Mouse (Mus musculus) testis, adult 2 months (tissue): ENCODE measurements around the gene Arpc3. TPM values are rescaled to one million over a fixed set of nuclear protein-coding genes. Genes with fewer than 3 reads are reported as not detected.

ENCODE experiments used
- H3K27ac ChIP-seq: fragments of 200-500 bp; 2 replicates; pipeline ENCODE4 v1.5.1; 2012; ENCODE audit warnings: low read depth, low read length; ENCODE audit not compliant: control insufficient read depth, insufficient read depth
- H3K27me3 ChIP-seq: fragments of 200-500 bp; 2 replicates; pipeline ENCODE4 v1.6.1; 2012; ENCODE audit warnings: mild to moderate bottlenecking, low read length, moderate library complexity; ENCODE audit not compliant: control insufficient read depth, insufficient read depth
- H3K36me3 ChIP-seq: fragments of 200-500 bp; 2 replicates; pipeline ENCODE4 v1.6.1; 2012; ENCODE audit warnings: mild to moderate bottlenecking, low read length; ENCODE audit not compliant: control insufficient read depth, insufficient read depth
- H3K4me1 ChIP-seq: fragments of 200-500 bp; 2 replicates; pipeline ENCODE4 v1.6.1; 2012; ENCODE audit warnings: low read length; ENCODE audit not compliant: control insufficient read depth, insufficient read depth
- H3K4me3 ChIP-seq: fragments of 200-500 bp; 2 replicates; pipeline ENCODE4 v1.5.1; 2012; ENCODE audit warnings: low read depth, mild to moderate bottlenecking, low read length, moderate library complexity, mixed read lengths; ENCODE audit not compliant: control insufficient read depth
- CTCF ChIP-seq: fragments of 200-500 bp; IDR thresholded peaks from 2 replicates; pipeline ENCODE4 v1.5.1; 2012; ENCODE audit warnings: low read depth, mild to moderate bottlenecking, inconsistent platforms, low read length, moderate library complexity; ENCODE audit not compliant: control insufficient read depth, insufficient read depth, insufficient replicate concordance
- POLR2A ChIP-seq: fragments of 200-500 bp; IDR thresholded peaks from 2 replicates; pipeline ENCODE4 v1.6.1; 2012; ENCODE audit warnings: low read depth, mild to moderate bottlenecking, inconsistent platforms, low read length, moderate library complexity; ENCODE audit not compliant: control insufficient read depth
- polyA plus RNA-seq: library from polyadenylated mRNA; depleted of rRNA; stranded (reverse); fragments of >200 nt; gene quantifications from 2 replicates; pipeline ENCODE4 v1.2.3, GENCODE M21; 2012

The Arpc3 gene
- polyA plus RNA-seq, 1 experiment = 35.0 TPM

GRCm38 (mm10) chr5:122439400-122440094 is 47.9 kb downstream of the Arpc3 start:
- H3K27ac ChIP-seq = peak overlapping the region; percentile 39; the same call in 1 of the 2 replicates
- peaks cover 6% of the 10 kb centered on the region for H3K36me3 ChIP-seq
- H3K4me3 ChIP-seq = no peak overlapping the region
- TF ChIP-seq POLR2A (no peak), CTCF (no peak)
- H3K4me1 ChIP-seq = no peaks in the 10 kb centered on the region
- H3K27me3 ChIP-seq = no peaks in the 10 kb centered on the region

- Histone ChIP-seq H3K4me3 (no peak overlapping the region), H3K4me1 (no peaks in the 10 kb centered on the region), H3K36me3 (peaks cover 5% of the 10 kb centered on the region), H3K27ac (no peak overlapping the region), H3K27me3 (no peaks in the 10 kb centered on the region)
- TF ChIP-seq CTCF = no peak
- no peak for TF ChIP-seq POLR2A
These were observed 48.5 kb downstream of the Arpc3 start for GRCm38 (mm10) chr5:122440095-122440630.

- TF ChIP-seq CTCF (no peak), POLR2A (no peak)
These were observed 52.8 kb downstream of the Arpc3 start for GRCm38 (mm10) chr5:122444492-122444891.

GRCm38 (mm10) chr5:122445051-122445610 is 53.5 kb downstream of the Arpc3 start:
- Histone ChIP-seq H3K4me1 (no peaks in the 10 kb centered on the region), H3K27me3 (no peaks in the 10 kb centered on the region), H3K4me3 (no peak overlapping the region), H3K27ac (no peak overlapping the region), H3K36me3 (no peaks in the 10 kb centered on the region)
- TF ChIP-seq CTCF (no peak), POLR2A (no peak)

More at GRCm38 (mm10) chr5:122444492-122444891, 52.8 kb downstream of the Arpc3 start:
- Histone ChIP-seq H3K27ac (no peak overlapping the region), H3K27me3 (no peaks in the 10 kb centered on the region), H3K36me3 (peaks cover 2% of the 10 kb centered on the region), H3K4me3 (no peak overlapping the region), H3K4me1 (no peaks in the 10 kb centered on the region)

GRCm38 (mm10) chr5:122447857-122448256 is 56.2 kb downstream of the Arpc3 start:
- Histone ChIP-seq H3K36me3 (no peaks in the 10 kb centered on the region), H3K4me1 (no peaks in the 10 kb centered on the region), H3K27ac (no peak overlapping the region), H3K4me3 (no peak overlapping the region), H3K27me3 (no peaks in the 10 kb centered on the region)
- TF ChIP-seq CTCF (no peak), POLR2A (no peak)

GRCm38 (mm10) chr5:122448869-122449268 is 57.2 kb downstream of the Arpc3 start:
- no peaks in the 10 kb centered on the region for H3K4me1 ChIP-seq
- no peaks in the 10 kb centered on the region for H3K36me3 ChIP-seq
- H3K27me3 ChIP-seq = no peaks in the 10 kb centered on the region
- TF ChIP-seq CTCF = no peak
- no peak for TF ChIP-seq POLR2A
- no peak overlapping the region for H3K4me3 ChIP-seq
- H3K27ac ChIP-seq = no peak overlapping the region

- Histone ChIP-seq H3K4me3 (no peak overlapping the region), H3K4me1 (no peaks in the 10 kb centered on the region), H3K36me3 (peaks cover 2% of the 10 kb centered on the region; the same call in 1 of the 2 replicates), H3K27me3 (no peaks in the 10 kb centered on the region), H3K27ac (no peak overlapping the region)
- TF ChIP-seq CTCF = no peak
- no peak for TF ChIP-seq POLR2A
These were observed 58.3 kb downstream of the Arpc3 start for GRCm38 (mm10) chr5:122449946-122450345.

- Histone ChIP-seq H3K27me3 (no peaks in the 10 kb centered on the region), H3K4me1 (no peaks in the 10 kb centered on the region), H3K4me3 (no peak overlapping the region), H3K36me3 (peaks cover 5% of the 10 kb centered on the region), H3K27ac (no peak overlapping the region)
- no peak for TF ChIP-seq POLR2A
- TF ChIP-seq CTCF = no peak
These were observed 59.2 kb downstream of the Arpc3 start for GRCm38 (mm10) chr5:122450913-122451317.
